11 mouse cellular contexts compared by ENCODE assay signal in genomic region chr8:44548885-44549284, GRCm38 (mm10).
"Had no signal": no experiment of that assay in that cellular context is flagged by ENCODE, and none has a peak within 500 bp of the region (broad histone marks: within the 10 kb centered on the region; RNA-seq: fewer than 3 reads in every experiment).

No protein-coding gene starts in this region.

- H3K27ac ChIP-seq: kidney, postnatal 0 days; limb, embryonic 12.5 days; liver, embryonic 14.5 days; midbrain, embryonic 12.5 days had no signal

- H3K4me3 ChIP-seq: limb, embryonic 12.5 days; midbrain, embryonic 12.5 days had no signal

- H3K27me3 ChIP-seq: limb, embryonic 12.5 days; midbrain, embryonic 12.5 days had no signal

- H3K4me1 ChIP-seq: limb, embryonic 12.5 days; midbrain, embryonic 12.5 days had no signal

- H3K9ac ChIP-seq: limb, embryonic 12.5 days; liver, embryonic 14.5 days; midbrain, embryonic 12.5 days had no signal

- H3K4me2 ChIP-seq: limb, embryonic 12.5 days; midbrain, embryonic 12.5 days had no signal

- ATAC-seq: midbrain, embryonic 16.5 days had no signal

- H3K9me3 ChIP-seq: limb, embryonic 12.5 days; midbrain, embryonic 12.5 days had no signal

- DNase-seq: kidney, postnatal 36 days; layer of hippocampus, adult 9-11 months; layer of hippocampus, postnatal 36 days; lung, adult 18-20 months; right cerebral cortex, postnatal 14 days; thymus, postnatal 36 days had no signal

- H3K36me3 ChIP-seq: limb, embryonic 12.5 days; midbrain, embryonic 12.5 days had no signal
